Mouse (Mus musculus): ENCODE results near the gene Alg1.
"Not testable (repeated sequence)": the region's sequence is repeated elsewhere in the genome, so short reads cannot be mapped to it uniquely, and the experiment has no call there.

Alg1 gene

GRCm38 (mm10) chr16:5233418-5234313 is at the start of gene Alg1:
Gene Alg1, plus strand, starts transcription at chr16:5233621.
- peak; percentile 92 for ATAC-seq (ENCODE audit: low TSS enrichment)

GRCm38 (mm10) chr16:5184101-5184500 is 49.3 kb upstream of the Alg1 start:
- no peak for ATAC-seq (ENCODE audit: low TSS enrichment)

DNA sequence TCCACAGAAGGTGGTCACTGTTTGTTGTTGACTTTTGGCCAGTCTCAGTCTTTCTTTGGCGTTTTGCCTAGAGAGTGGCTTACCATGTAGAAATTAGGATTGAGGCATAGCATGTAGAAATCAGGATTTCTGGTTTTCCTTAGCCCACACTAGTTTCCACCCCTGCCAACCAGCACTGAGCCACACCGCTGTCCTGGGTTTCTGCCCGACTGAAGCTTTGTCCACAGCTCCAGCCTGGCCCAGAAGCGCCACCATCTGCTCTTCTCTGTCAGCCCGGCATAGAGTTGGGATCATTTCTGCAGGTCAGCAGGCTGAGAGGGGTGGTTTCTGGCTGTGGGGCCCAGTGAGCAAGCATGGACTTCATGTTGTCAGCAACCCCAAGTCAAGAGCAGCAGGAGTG is 48.5 kb upstream of the Alg1 start:
- no peak for ATAC-seq (ENCODE audit: low TSS enrichment)

- no peak for ATAC-seq (ENCODE audit: low TSS enrichment)
Observed at GRCm38 (mm10) chr16:5185691-5186090, 47.7 kb upstream of the Alg1 start.

GRCm38 (mm10) chr16:5186234-5186633 is 47.2 kb upstream of the Alg1 start:
- peak; percentile 45; the same call in 1 of the 2 replicates for ATAC-seq (ENCODE audit: low TSS enrichment)

DNA sequence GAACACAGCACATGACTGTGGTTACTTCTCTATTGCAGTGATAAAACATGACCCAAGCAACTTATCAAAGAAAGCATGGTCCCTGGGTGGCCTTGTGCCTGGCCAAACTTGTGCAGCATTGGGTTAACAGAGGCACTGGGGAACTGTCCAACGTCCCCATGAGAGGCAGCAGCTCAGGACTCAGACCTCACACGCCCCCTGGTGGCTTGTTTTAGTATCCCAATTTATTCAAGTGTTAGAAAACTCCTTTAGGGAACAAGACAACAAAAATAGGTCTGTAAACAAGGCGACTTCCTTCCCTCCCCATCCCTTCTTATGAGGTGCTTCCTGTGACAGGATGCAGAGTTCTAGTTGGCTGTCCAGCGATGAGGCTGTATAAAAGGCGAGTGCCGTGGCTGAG is 38.3 kb upstream of the Alg1 start:
- peak; percentile 47; the same call in 1 of the 2 replicates for ATAC-seq (ENCODE audit: low TSS enrichment)

DNA sequence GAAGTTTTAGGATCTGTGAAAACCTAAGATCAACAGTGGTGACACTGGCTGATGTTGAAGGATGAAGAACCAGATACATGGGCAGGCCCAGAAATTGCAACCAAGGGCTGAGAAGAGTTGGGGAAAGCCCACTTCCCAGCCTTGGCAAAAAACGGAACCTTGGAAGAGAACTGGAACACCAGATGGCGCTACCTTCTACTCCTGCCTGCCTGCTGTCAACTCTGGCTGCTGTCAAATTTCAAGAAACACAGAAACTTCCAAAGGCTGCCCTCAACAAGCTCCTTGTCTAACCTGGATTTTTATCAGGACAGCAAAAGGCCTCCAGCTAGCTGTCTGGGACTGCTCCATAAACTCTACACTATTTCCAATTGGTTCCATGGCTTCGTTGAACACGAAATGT is 30.7 kb upstream of the Alg1 start:
- 0 out of 2 replicates have a peak, but pooled peaks have one; percentile 18 for ATAC-seq (ENCODE audit: low TSS enrichment)

DNA sequence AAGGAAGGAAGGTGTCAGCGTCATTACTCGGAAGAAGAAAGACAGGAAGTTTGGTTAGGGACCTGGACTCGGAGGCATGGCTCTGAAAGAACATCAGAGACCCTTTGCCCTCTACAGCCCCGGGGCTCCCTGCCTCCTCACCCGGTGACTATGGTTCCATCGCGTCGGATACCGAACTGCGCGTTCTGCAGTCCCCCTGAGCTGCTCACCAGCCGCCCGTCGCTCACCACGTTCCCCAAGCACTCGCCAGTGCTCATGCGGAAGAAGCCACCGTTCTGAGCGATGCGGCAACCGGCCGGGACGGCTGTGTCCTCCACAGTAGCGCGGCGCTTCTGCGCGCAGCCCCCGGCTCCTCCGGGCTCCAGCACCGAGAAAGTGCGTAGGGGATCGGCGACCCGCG is 30.2 kb upstream of the Alg1 start:
- peak; percentile 43 for ATAC-seq (ENCODE audit: low TSS enrichment)

- ATAC-seq (ENCODE audit: low TSS enrichment) = peak; percentile 85
Observed at GRCm38 (mm10) chr16:5203668-5204433, 29.6 kb upstream of the Alg1 start, which contains the start of gene Nagpa. Gene Nagpa, minus strand, starts transcription at chr16:5204012.

GRCm38 (mm10) chr16:5205431-5205970 is 27.9 kb upstream of the Alg1 start:
- ATAC-seq (ENCODE audit: low TSS enrichment) = no peak

DNA sequence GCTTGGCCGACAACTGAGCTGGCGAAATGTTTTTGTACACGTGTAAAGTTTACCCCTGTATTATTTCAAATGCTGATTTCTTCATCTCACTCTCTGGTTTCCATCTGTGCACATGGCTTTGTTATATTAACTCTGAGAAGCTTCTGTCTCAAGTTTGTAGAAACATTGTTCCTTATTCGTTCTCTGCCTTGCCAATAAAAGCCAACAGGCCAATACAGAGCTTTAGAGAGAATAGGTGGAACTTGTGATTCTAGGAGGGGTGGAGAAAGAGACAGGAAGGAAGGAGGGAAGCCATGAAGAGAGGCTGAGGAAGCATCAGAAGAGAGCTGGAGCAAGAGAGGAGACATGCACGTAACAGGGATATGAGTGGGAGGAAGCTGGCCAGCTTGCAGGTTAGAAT is 27.4 kb upstream of the Alg1 start:
- ATAC-seq (ENCODE audit: low TSS enrichment) = peak; percentile 42; the same call in 1 of the 2 replicates

GRCm38 (mm10) chr16:5210365-5210764 is 23.1 kb upstream of the Alg1 start:
- no peak for ATAC-seq (ENCODE audit: low TSS enrichment)

DNA sequence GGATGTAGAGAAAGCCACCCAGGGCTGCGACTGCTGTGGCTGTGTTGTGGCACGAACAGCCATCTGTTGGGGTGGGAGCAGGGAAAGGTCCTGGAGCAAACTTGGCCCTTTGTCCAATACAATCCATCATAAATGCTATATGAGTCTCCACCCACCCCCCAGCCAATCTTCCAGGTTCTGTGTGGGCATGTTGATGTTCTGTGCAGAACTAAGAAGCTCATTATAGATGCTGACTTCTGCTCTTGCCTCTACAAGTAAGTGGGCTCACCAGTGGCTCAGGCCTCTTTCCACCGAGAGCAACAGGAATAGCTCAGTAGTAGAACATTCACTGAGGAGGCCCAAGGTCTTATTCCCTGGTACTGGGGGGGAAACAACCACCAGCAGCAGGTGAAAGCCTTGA is 21.3 kb upstream of the Alg1 start:
- ATAC-seq (ENCODE audit: low TSS enrichment) = peak; percentile 69

DNA sequence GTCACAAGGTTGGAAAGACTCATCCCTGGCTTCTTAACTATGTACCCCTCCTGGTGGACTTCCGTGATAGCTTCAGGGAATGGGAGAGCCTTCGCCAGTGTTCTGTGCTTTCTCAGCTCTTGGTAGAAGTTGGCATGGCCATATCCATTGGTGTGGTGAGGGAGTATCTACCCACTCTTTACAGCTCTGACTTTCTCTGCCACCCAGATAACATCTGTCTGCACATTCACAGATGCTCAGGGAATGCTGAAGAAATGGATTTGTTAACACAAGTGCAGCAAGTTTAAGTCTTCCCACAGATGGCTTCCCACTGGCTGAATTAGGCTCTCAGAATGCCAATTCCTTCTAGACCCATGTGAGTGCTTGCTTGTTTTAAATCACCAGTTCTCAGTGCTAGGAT is 19.3 kb upstream of the Alg1 start:
- ATAC-seq (ENCODE audit: low TSS enrichment) = peak; percentile 70

- ATAC-seq (ENCODE audit: low TSS enrichment) = no peak
Observed at GRCm38 (mm10) chr16:5216686-5217085, 16.7 kb upstream of the Alg1 start.

GRCm38 (mm10) chr16:5217341-5218133 is 15.9 kb upstream of the Alg1 start:
- ATAC-seq (ENCODE audit: low TSS enrichment) = no peak

DNA sequence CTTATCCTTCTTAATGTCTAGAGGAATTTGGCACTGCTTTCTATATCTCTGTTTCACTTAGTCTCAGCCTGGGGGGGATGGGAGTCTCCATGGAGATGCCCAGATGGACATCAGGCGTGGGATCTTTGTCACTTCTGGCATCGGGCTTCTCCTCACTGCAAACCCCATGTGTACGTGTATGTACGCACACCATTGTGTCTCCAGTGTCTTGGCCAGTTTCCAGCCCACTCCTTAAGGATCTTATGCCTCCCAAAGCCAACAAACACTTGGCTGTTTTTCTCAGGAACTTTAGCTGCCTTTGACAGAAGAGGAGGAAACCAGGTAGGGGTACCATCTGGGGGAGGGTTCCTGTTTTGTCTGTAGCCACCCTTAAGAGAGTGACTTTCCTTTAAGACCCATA is 12.0 kb upstream of the Alg1 start:
- no peak for ATAC-seq (ENCODE audit: low TSS enrichment)

GRCm38 (mm10) chr16:5222140-5222539 is 11.3 kb upstream of the Alg1 start, which contains the start of gene AU021092:
Gene AU021092, minus strand, starts transcription at chr16:5222299.
- ATAC-seq (ENCODE audit: low TSS enrichment) = no peak

DNA sequence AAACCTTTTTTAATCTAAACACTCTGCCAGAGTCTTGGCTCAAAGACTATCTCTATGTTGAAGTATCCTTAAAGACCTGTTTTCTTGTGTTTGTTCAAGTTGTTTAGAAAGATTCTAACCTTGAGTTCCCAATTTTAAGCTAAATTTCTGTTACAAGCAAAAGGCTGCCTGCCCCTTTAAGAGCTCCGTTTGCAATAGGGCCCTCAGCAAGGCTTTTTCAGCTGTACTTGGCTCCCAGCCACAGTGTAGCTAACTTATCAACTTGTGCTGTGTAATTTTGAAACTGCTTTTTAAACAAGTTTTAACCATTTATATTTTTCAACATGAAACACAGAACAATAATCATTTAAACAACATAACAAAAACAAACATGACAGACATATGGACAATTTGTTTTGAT is 6.9 kb upstream of the Alg1 start:
- not testable (repeated sequence) for ATAC-seq (ENCODE audit: low TSS enrichment)

DNA sequence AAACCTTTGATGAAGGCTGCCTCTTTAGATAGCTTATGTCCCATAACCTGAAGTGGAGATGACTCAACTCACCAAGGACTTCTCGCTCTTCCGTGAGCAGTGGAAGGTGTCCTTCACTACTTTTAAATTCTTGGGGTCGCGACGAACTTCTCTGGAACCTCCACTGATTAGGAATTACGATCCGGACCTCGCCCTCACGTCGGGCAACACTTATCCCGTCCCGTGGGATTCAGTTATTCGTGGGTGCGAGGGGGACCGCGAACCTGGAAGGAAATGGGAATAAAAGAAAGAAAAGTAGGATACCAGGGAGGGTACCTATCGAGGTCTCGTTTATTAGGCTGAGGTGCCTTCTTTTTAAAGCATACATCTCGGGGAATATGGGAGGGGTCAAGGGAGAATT is 5.9 kb upstream of the Alg1 start:
- not testable (repeated sequence) for ATAC-seq (ENCODE audit: low TSS enrichment)

DNA sequence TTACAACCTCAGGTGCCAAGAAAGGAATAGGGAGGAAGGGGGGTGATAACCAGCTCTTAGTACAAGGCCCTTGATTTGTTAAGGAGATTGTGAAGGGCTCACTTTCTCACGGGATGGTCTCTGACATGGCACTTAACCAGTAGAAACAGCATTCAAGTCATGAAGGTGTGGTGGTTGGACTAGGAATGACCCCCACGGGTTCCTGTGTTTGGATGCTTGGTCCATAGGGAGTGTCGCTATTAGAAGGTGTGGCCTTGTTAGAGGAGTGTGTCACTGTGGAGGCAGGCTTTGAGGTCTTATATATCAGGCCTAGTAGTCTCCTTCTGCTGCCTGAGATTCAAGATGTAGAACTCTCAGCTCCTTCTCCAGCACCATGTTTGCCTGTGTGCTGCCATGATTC is 5.3 kb upstream of the Alg1 start:
- not testable (repeated sequence) for ATAC-seq (ENCODE audit: low TSS enrichment)

DNA sequence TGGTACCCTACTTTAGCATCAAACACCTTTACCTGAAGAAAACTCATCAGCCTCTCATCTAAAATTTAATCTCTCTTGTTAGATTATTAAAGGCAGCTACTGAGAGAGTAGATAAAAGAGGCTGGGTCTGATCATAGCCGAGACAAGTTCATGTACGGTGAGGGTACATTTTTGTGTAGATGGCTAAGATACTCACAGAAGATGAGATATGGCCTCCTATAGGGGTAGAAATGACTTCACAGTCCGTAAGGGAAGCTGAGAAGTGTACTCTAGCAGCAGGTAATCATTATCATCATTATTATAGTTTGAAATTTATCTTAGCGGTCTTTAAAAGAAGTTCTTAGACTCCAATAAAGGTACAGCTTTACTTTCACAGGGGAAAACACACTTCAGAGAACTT is 439 bp upstream of the Alg1 start:
- ATAC-seq (ENCODE audit: low TSS enrichment) = no peak

All from frontal cortex, adult (tissue).